Mouse (Mus musculus) heart, postnatal 0 days (tissue): Measurements from ENCODE around the gene Akp3.

Source experiments
- CTCF ChIP-seq: IDR thresholded peaks from 2 replicates; pipeline ENCODE4 v1.5.1; 2016; ENCODE audit warnings: antibody characterized with exemption, control low read depth, low read depth
- EP300 ChIP-seq: IDR thresholded peaks from 2 replicates; pipeline ENCODE4 v1.6.1; 2016; ENCODE audit warnings: antibody characterized with exemption, low read depth

DNA sequence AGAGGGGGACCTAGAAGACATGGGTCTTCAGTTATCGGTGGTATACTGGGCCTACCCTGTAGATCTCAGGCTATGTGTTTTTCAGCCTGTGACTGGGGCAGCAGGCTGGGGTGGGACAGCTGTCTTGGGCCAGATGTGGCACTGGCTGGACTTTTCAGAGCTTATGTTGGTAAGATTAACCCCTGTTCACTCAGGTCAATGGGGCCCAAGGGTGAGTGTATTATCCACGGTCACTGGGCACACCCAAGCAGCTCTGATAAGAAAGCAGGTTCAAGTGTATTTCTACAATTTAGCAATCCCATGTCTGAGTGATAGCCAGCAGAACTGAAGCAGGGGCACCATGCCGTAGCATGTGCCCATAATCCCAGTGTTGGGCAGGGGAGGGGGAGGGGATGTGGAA is 22.7 kb upstream of the Akp3 start:
- no peak for TF ChIP-seq CTCF
- TF ChIP-seq EP300 = no peak
